Mouse (Mus musculus) liver, adult 2 months (tissue): Measurements from ENCODE around the gene Gm28035. TPM values are rescaled to one million over a fixed set of nuclear protein-coding genes. Genes with fewer than 3 reads are reported as not detected.
A peak's percentile ranks its signal among the peaks of the same experiment; 100 is the strongest.

Experiments used
- DNase-seq: peaks from one replicate; pipeline ENCODE4 v3.0.0-alpha.2; 2011; ENCODE audit warnings: low read depth, low spot score; ENCODE audit errors: extremely low read depth
- H3K27ac ChIP-seq: fragments of 200-500 bp; replicated peaks from 2 replicates; pipeline ENCODE4 v1.5.1; 2012; ENCODE audit warnings: low read depth, mild to moderate bottlenecking, control low read depth, inconsistent platforms, low read length; ENCODE audit not compliant: insufficient read depth
- H3K27me3 ChIP-seq: fragments of 200-500 bp; 2 replicates; pipeline ENCODE4 v1.6.1; 2012; ENCODE audit warnings: mild to moderate bottlenecking, moderate library complexity, low read length, inconsistent platforms; ENCODE audit not compliant: control insufficient read depth, insufficient read depth
- H3K36me3 ChIP-seq: fragments of 200-500 bp; 2 replicates; pipeline ENCODE4 v1.6.1; 2012; ENCODE audit warnings: low read length, inconsistent platforms; ENCODE audit not compliant: control insufficient read depth, insufficient read depth
- H3K4me1 ChIP-seq: fragments of 200-500 bp; 2 replicates; pipeline ENCODE4 v1.6.1; 2011; ENCODE audit warnings: low read length; ENCODE audit not compliant: control insufficient read depth, insufficient read depth
- H3K4me3 ChIP-seq: fragments of 200-500 bp; 2 replicates; pipeline ENCODE4 v1.5.1; 2011; ENCODE audit warnings: low read depth, mild to moderate bottlenecking, control low read depth, low read length, moderate library complexity; ENCODE audit not compliant: insufficient read depth
- H3K79me2 ChIP-seq: fragments of 200-500 bp; 2 replicates; pipeline ENCODE4 v1.6.1; 2012; ENCODE audit warnings: inconsistent platforms, mild to moderate bottlenecking, low read length, moderate library complexity; ENCODE audit not compliant: control insufficient read depth, insufficient read depth
- H3K9ac ChIP-seq: fragments of 200-500 bp; 2 replicates; pipeline ENCODE4 v1.6.1; 2012; ENCODE audit warnings: low read depth, mild to moderate bottlenecking, control low read depth, inconsistent platforms, low read length
- CTCF ChIP-seq: fragments of 200-500 bp; IDR thresholded peaks from 2 replicates; pipeline ENCODE4 v1.5.1; 2011; ENCODE audit warnings: low read depth, low read length, control low read depth
- POLR2A ChIP-seq: fragments of 200-500 bp; IDR thresholded peaks from 2 replicates; pipeline ENCODE4 v1.6.1; 2011; ENCODE audit warnings: low read length, control low read depth; ENCODE audit not compliant: insufficient read depth; ENCODE audit errors: extremely low read depth
- WGBS: fragments of 180-500 bp; shearing (Covaris S2); methylation state at CpG from one replicate; pipeline ENCODE4 v1.1.7; 2018; 5-methylcytosine and 5-hydroxymethylcytosine counted together
- polyA plus RNA-seq: library from polyadenylated mRNA; depleted of rRNA; stranded (reverse); fragments of >200 nt; gene quantifications from 2 replicates; pipeline ENCODE4 v1.2.3, GENCODE M21; 2012
- total RNA-seq: library from RNA; depleted of rRNA; stranded (reverse); fragments of >200 nt; gene quantifications from 2 replicates; pipeline ENCODE4 v1.2.3, GENCODE M21; 2014

Gm28035 gene
- total and polyA plus RNA-seq, 2 experiments: 5.1 to 8.6 TPM

DNA sequence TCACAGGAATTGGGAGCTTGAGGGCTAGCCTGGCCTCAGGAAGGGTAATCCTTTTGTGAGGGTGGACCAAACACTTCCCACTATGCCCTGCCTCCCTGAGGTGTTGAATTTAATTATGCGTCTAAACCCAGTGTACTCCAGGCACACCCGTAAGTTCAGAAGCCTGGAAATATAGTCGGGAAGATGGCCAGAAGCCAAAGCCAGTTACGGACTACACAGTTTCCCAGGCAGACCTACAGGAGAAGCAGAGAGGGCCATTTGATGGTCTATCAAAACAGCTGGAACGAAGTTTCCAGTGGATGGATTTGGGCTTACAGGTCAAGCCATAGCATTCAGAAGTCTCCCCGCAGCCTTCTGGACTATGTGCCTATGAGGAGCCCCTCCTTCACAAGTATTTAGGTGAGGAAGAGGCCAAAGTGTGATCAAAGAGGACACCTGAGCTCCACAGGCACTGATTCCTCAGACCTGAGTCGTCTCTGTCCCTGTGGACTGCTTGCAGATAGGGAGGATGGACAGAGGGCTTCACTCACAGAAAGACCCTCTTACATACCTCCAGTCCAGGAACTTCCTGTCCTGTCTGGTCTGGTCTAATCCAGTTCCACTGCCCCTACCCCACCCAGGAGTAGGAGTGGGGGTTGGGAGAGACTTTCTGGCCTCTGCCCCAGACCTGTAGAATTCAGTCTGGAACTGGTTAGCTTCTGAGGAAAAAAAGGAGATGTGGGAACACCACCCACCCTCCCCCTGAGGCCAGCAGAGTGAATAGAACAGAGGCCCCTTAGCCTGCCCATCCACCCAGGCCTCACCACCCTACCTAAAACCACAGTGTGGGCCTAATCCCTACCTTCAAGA is 24.5 kb downstream of the Gm28035 start:
- Histone ChIP-seq H3K4me3 (no peak overlapping the region), H3K9ac (peak overlapping the region; percentile 50; the same call in 1 of the 2 replicates), H3K27ac (peak overlapping the region; percentile 98), H3K27me3 (no peaks in the 10 kb centered on the region), H3K36me3 (peaks cover 13% of the 10 kb centered on the region), H3K79me2 (peaks cover 12% of the 10 kb centered on the region), H3K4me1 (peaks cover 54% of the 10 kb centered on the region)
- 51% methylated on average over 7 of the region's 7 CpGs for WGBS
- no peak for TF ChIP-seq CTCF
- TF ChIP-seq POLR2A: no peak
- no peak for DNase-seq

DNA sequence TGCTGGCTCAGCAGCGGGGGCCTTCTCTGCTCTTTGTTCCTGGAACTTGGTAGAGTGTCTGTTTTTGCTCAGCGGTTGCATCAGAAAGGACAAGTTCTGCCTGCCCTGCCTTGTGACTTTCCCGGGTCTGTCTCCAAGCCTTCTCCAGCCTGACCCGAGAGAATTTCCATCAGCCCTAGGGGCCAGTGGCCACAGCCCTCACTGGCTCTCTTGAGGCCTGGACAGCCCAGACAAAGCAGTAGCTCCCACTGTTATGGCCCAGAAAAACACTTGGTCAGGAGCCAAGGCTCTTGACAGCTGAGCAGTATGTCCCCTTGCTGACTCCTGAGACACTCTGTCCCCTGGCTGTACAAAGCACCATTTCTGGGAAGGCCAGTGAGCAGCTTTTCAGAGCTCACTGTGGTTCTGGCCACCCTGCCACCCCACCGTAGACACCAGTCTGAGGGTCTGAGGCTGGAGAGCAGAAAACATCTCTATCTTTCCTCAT is 25.4 kb downstream of the Gm28035 start, which contains the start of gene Phyhd1:
Gene Phyhd1, plus strand, starts transcription at position 437 of the 487 bp plus-strand sequence.
- H3K9ac ChIP-seq: peak within 1 kb of the TSS; percentile 72
- 1% methylated on average over 5 of the region's 5 CpGs for WGBS
- no peak for TF ChIP-seq CTCF
- peaks cover 13% of the 10 kb centered on the region for H3K79me2 ChIP-seq
- H3K36me3 ChIP-seq: peaks cover 16% of the 10 kb centered on the region
- peaks cover 54% of the 10 kb centered on the region for H3K4me1 ChIP-seq
- H3K27ac ChIP-seq: peak within 1 kb of the TSS; percentile 98
- H3K27me3 ChIP-seq: no peaks in the 10 kb centered on the region
- peak; percentile 77 for DNase-seq
- peak within 1 kb of the TSS; percentile 48 for H3K4me3 ChIP-seq

DNA sequence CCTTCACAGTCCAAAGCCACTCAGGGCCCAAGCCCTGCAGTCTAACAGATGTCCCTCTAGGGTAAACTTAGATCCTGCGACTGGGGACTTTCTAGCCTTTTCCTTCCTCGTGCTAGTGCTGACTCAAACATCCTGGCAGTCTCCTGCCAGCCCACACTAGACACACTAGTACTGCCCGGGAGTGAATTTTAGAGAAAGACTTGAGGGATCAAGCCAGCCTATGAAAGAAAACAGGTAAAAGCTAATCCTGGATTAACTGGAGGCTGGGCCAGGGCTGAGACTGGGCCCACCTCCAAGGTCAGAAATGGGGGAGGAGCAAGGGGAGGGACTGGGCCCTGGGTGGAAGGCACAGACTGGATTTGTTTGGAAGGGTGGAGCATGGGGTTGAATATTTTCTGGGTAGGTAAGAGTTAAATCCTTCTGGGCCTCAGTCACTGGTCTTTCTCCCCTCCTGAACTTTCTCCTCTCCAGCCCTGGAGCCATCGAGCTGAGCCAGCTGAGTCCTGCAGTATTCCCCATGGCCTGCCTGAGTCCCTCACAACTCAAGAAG is 26.1 kb downstream of the Gm28035 start:
- Histone ChIP-seq H3K4me1 (peaks cover 54% of the 10 kb centered on the region), H3K4me3 (peak overlapping the region; percentile 48), H3K9ac (peak overlapping the region; percentile 72), H3K27ac (peak overlapping the region; percentile 98), H3K27me3 (no peaks in the 10 kb centered on the region), H3K36me3 (peaks cover 16% of the 10 kb centered on the region), H3K79me2 (peaks cover 13% of the 10 kb centered on the region)
- WGBS: 1% methylated on average over 4 of the region's 4 CpGs
- peak; percentile 49; the same call in 1 of the 2 replicates for TF ChIP-seq POLR2A
- no peak for TF ChIP-seq CTCF
- DNase-seq: peak; percentile 97

- DNase-seq: no peak
- Histone ChIP-seq H3K27me3 (no peaks in the 10 kb centered on the region), H3K4me1 (peaks cover 52% of the 10 kb centered on the region), H3K9ac (peak overlapping the region; percentile 72), H3K4me3 (peak overlapping the region; percentile 48), H3K79me2 (peaks cover 11% of the 10 kb centered on the region), H3K27ac (peak overlapping the region; percentile 98), H3K36me3 (peaks cover 16% of the 10 kb centered on the region)
- TF ChIP-seq POLR2A (no peak), CTCF (no peak)
- WGBS: 73% methylated on average over 2 of the region's 2 CpGs
Observed at GRCm38 (mm10) chr2:30267466-30267865, 27.1 kb downstream of the Gm28035 start.

- Histone ChIP-seq H3K9ac (peak overlapping the region; percentile 72), H3K4me3 (no peak overlapping the region), H3K36me3 (peaks cover 15% of the 10 kb centered on the region), H3K79me2 (peaks cover 11% of the 10 kb centered on the region), H3K27ac (peak overlapping the region; percentile 98), H3K4me1 (peaks cover 46% of the 10 kb centered on the region), H3K27me3 (no peaks in the 10 kb centered on the region)
- DNase-seq: no peak
- WGBS: 38% methylated on average over 4 of the region's 4 CpGs
- peak; percentile 17; the same call in 1 of the 2 replicates for TF ChIP-seq CTCF
- TF ChIP-seq POLR2A: no peak
Observed at GRCm38 (mm10) chr2:30268371-30268770, 28.0 kb downstream of the Gm28035 start.
